Mouse (Mus musculus): ENCODE measurements around the gene Il2ra. TPM values are rescaled to one million over a fixed set of nuclear protein-coding genes. Genes with fewer than 3 reads are reported as not detected.

Il2ra gene
- polyA plus RNA-seq, 1 experiment from 2014 or later, result 0.04 TPM

DNA sequence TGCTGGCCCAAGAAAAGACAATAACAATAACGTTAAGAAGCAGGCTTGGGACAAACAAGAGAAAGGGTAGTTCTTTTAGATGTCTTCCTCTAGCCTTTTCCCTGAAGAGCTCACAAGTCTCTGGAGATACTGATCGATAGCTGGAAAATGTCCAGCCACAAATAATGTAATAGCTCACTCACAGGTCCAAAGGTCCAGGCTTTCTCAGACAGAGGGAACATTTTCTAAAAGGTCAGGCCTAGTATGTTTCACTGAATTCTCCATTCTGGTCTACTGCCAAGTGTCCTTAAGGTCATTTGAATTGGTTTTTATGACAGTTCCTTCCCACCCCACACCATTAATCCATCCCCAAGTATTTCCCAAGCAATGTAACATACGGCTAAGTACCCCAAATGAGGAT is 70.4 kb downstream of the Il2ra start:
- H3K27me3 ChIP-seq, result 0 out of 2 replicates have a peak, but pooled peaks cover 6% of the 10 kb centered on the region
- H3K36me3 ChIP-seq, result no peaks in the 10 kb centered on the region
- 77% methylated on average over 3 of the region's 3 CpGs for WGBS
- H3K27ac ChIP-seq, result no peak overlapping the region
- no peak for ATAC-seq (ENCODE audit: low FRiP score)
- no peaks in the 10 kb centered on the region for H3K9me3 ChIP-seq
- no peak overlapping the region for H3K9ac ChIP-seq
- H3K4me1 ChIP-seq (replicated peaks), result no peaks in the 10 kb centered on the region
- no peak overlapping the region for H3K4me2 ChIP-seq
- H3K4me3 ChIP-seq, result no peak overlapping the region

DNA sequence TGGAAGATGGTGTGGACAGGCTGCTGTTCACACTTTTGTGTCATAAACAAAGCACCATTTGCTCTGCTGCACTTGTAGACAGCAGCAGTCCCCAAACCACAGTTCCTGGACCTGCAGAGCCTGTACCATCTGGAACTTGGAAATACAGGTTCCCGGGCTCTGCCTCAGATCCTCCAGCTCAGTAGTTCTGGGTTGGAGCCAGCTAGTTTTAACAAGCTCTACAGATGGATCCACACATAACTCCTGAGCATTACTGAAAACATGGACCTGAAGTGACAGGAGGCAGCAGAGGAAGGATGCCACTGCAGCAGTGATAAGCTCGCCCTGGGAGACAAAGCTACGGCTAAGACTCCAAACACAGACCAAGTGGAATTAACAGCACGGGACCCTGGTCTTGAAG is 71.9 kb downstream of the Il2ra start:
- H3K27ac ChIP-seq, result no peak overlapping the region
- no peak for ATAC-seq (ENCODE audit: low FRiP score)
- no peak overlapping the region for H3K9ac ChIP-seq
- no peaks in the 10 kb centered on the region for H3K36me3 ChIP-seq
- no peaks in the 10 kb centered on the region for H3K4me1 ChIP-seq (replicated peaks)
- WGBS, result 90% methylated on average over 4 of the region's 4 CpGs
- no peaks in the 10 kb centered on the region for H3K9me3 ChIP-seq
- H3K4me2 ChIP-seq, result no peak overlapping the region
- no peaks in the 10 kb centered on the region for H3K27me3 ChIP-seq
- H3K4me3 ChIP-seq, result no peak overlapping the region

GRCm38 (mm10) chr2:11718573-11718972 is 76.0 kb downstream of the Il2ra start:
- no peak overlapping the region for H3K4me2 ChIP-seq
- H3K4me3 ChIP-seq, result no peak overlapping the region
- H3K9ac ChIP-seq, result no peak overlapping the region
- WGBS, result 91% methylated on average over 2 of the region's 2 CpGs
- no peak for ATAC-seq (ENCODE audit: low FRiP score)
- no peaks in the 10 kb centered on the region for H3K36me3 ChIP-seq
- H3K27me3 ChIP-seq, result no peaks in the 10 kb centered on the region
- H3K27ac ChIP-seq, result no peak overlapping the region
- H3K9me3 ChIP-seq, result no peaks in the 10 kb centered on the region
- no peaks in the 10 kb centered on the region for H3K4me1 ChIP-seq (replicated peaks)

DNA sequence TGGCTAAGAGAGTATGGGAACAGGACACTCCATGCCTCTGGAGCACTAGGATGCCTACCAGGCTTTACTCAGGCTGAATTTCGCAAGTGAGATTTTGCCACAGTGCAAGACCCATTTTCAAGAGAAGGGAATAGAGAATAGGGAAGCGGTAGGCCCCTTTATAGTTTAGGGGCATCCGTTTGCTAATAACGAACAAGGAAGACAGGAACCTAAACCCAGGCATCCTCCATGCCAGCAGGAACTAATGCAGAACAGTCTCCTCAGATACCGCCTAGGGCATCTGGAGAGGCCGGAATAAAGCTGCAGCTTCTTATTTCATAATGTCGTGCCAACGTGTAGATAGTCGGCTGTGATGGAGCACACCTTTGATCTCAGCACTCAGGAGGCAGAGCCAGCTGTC is 80.0 kb downstream of the Il2ra start:
- H3K27me3 ChIP-seq, result no peaks in the 10 kb centered on the region
- H3K36me3 ChIP-seq, result no peaks in the 10 kb centered on the region
- H3K9ac ChIP-seq, result no peak overlapping the region
- ATAC-seq (ENCODE audit: low FRiP score), result no peak
- WGBS, result 93% methylated on average over 9 of the region's 9 CpGs
- no peak overlapping the region for H3K4me3 ChIP-seq
- no peak overlapping the region for H3K4me2 ChIP-seq
- H3K27ac ChIP-seq, result no peak overlapping the region
- H3K9me3 ChIP-seq, result no peaks in the 10 kb centered on the region
- H3K4me1 ChIP-seq (replicated peaks), result no peaks in the 10 kb centered on the region

DNA sequence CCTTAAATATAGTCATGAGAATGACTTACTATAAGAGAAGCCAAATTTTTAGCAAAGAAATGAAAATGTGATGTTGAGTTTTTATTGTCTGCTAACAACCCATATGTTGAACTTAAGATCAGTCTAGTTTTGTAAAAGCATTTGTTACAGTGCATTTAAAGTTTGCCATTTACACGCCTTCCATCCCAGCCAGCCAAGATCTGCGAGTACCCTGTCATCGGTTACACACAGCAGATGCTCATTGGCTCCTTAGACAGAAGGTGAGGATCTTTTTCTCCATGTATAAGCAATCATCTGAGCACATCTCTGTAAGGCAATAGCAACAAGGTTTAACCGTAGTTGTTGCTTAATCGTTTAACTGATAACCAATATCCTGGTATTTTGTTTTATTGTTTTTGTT is 85.0 kb downstream of the Il2ra start:
- 96% methylated on average over 5 of the region's 5 CpGs for WGBS
- Histone ChIP-seq H3K4me1 (replicated peaks) (no peaks in the 10 kb centered on the region), H3K27me3 (no peaks in the 10 kb centered on the region), H3K27ac (no peak overlapping the region), H3K9me3 (no peaks in the 10 kb centered on the region), H3K4me2 (no peak overlapping the region), H3K9ac (no peak overlapping the region), H3K36me3 (no peaks in the 10 kb centered on the region), H3K4me3 (no peak overlapping the region)
- ATAC-seq (ENCODE audit: low FRiP score), result no peak

DNA sequence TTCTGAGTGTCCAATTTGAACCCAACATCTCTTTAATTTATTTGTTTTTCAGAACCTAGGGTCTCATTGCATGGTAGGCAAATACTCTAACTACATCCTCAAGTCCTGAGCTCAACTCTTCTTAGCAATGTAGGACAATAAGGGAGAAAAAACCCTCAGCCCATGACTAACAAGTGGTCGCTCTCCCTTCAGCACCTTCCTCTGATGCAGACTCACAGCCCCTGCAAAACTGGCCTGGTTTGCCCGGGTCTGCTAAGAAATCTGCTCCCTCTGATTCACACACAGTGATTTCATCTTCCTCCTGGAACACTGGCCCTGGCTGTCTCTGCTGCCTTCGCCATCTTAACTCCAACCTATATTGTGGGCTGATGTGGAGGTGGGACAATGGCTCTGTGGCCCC is 86.5 kb downstream of the Il2ra start:
- Histone ChIP-seq H3K9ac (no peak overlapping the region), H3K27ac (no peak overlapping the region), H3K4me2 (no peak overlapping the region), H3K27me3 (no peaks in the 10 kb centered on the region), H3K4me1 (replicated peaks) (no peaks in the 10 kb centered on the region), H3K36me3 (no peaks in the 10 kb centered on the region), H3K4me3 (no peak overlapping the region), H3K9me3 (no peaks in the 10 kb centered on the region)
- ATAC-seq (ENCODE audit: low FRiP score), result no peak
- 68% methylated on average over 3 of the region's 3 CpGs for WGBS

DNA sequence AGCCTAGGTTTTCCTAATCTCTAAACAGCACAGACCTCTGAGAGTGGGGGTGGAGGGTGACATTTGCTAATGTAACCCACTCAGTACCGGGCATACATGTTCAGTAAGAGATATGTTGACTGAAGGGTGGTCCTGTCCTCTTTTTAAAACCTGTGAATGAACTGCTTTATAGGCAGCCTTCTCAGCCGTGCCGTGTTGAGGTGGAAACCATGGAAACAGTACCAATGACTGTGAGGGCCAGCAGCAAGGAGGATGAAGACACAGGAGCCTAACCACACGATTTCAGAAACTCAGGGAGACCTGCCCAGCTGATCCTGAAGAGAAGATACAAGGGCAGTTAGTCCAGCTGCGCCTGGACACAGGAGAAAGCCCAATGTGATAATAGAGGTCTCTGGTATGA is 90.4 kb downstream of the Il2ra start:
- no peak overlapping the region for H3K4me3 ChIP-seq
- 67% methylated on average over 5 of the region's 5 CpGs for WGBS
- no peak overlapping the region for H3K27ac ChIP-seq
- no peak overlapping the region for H3K4me2 ChIP-seq
- H3K9ac ChIP-seq, result no peak overlapping the region
- no peaks in the 10 kb centered on the region for H3K9me3 ChIP-seq
- H3K27me3 ChIP-seq, result no peaks in the 10 kb centered on the region
- peaks cover 11% of the 10 kb centered on the region; the same call in 1 of the 2 replicates for H3K36me3 ChIP-seq
- ATAC-seq (ENCODE audit: low FRiP score), result no peak
- H3K4me1 ChIP-seq (replicated peaks), result no peaks in the 10 kb centered on the region

DNA sequence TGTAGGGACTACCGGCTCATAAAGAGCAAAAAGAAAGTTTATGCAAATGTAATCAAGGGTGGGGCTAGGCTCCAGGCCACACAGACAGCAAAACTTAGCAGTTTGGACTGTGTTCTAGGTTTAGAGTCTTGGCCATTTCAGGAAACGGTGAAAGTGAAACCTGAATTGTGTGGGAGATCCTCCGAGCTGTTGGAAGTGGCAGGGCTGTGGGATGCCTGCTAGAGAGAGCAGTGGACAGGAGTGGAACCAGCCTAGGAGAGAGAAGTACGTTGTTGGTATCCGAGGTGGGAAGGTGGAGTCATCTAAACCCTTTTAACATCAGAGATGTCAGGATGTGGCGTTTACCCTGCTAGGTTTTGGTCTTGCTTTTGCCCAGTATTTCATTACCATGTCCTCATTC is 93.2 kb downstream of the Il2ra start:
- peaks cover 37% of the 10 kb centered on the region for H3K36me3 ChIP-seq
- no peaks in the 10 kb centered on the region for H3K9me3 ChIP-seq
- no peaks in the 10 kb centered on the region for H3K27me3 ChIP-seq
- no peak overlapping the region for H3K4me2 ChIP-seq
- 91% methylated on average over 6 of the region's 6 CpGs for WGBS
- no peak overlapping the region for H3K9ac ChIP-seq
- ATAC-seq (ENCODE audit: low FRiP score), result no peak
- no peak overlapping the region for H3K27ac ChIP-seq
- H3K4me3 ChIP-seq, result no peak overlapping the region
- no peaks in the 10 kb centered on the region for H3K4me1 ChIP-seq (replicated peaks)

DNA sequence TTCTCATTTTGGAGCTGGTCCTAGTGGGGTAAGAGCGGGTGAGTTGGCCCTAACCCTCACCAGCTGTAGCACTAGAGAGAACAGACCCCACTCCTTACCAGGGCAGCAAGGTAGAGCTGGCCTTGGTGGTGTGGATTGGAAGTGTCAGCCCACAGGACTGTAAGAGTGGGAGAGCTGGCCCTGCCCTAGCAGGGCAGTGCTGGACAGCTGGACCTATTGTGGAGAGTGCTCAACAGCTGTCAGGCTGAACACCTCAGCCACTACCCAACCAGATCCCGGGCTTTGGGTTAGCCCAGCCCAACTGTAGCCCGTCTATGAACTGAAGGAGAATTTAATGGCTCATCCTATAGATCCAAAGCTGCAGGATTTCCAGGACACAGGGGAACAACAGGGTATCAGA is 96.2 kb downstream of the Il2ra start:
- peaks cover 66% of the 10 kb centered on the region for H3K36me3 ChIP-seq
- H3K4me1 ChIP-seq (replicated peaks), result no peaks in the 10 kb centered on the region
- no peak overlapping the region for H3K27ac ChIP-seq
- H3K4me3 ChIP-seq, result no peak overlapping the region
- WGBS, result 92% methylated on average over 3 of the region's 3 CpGs
- no peak overlapping the region for H3K4me2 ChIP-seq
- H3K9ac ChIP-seq, result no peak overlapping the region
- H3K9me3 ChIP-seq, result no peaks in the 10 kb centered on the region
- no peaks in the 10 kb centered on the region for H3K27me3 ChIP-seq
- ATAC-seq (ENCODE audit: low FRiP score), result 0 out of 2 replicates have a peak, but pooled peaks have one; percentile 21

- no peaks in the 10 kb centered on the region for H3K4me1 ChIP-seq (replicated peaks)
- H3K9me3 ChIP-seq, result no peaks in the 10 kb centered on the region
- H3K4me2 ChIP-seq, result no peak overlapping the region
- H3K4me3 ChIP-seq, result no peak overlapping the region
- no peaks in the 10 kb centered on the region for H3K27me3 ChIP-seq
- ATAC-seq (ENCODE audit: low FRiP score), result no peak
- H3K9ac ChIP-seq, result no peak overlapping the region
- H3K27ac ChIP-seq, result no peak overlapping the region
- WGBS, result 92% methylated on average over 4 of the region's 4 CpGs
- peaks cover 74% of the 10 kb centered on the region for H3K36me3 ChIP-seq
These were observed 97.0 kb downstream of the Il2ra start for GRCm38 (mm10) chr2:11739516-11740051.

Other genes starting within 250 kb of the Il2ra start
- gene Pfkfb3, start 88.7 kb upstream of the Il2ra start, polyA plus RNA-seq (2015; fragmentation: Nextera tagmentation; extraction: Ambion mirVana), result 27.3 and 27.5 TPM in 2 replicates
- 141 and 142 TPM in 2 replicates for gene Rbm17, start 38.7 kb upstream of the Il2ra start, polyA plus RNA-seq (2015; fragmentation: Nextera tagmentation; extraction: Ambion mirVana)
- not detected in 2 replicates for gene Gm17490, start 16.5 kb upstream of the Il2ra start, polyA plus RNA-seq (2015; fragmentation: Nextera tagmentation; extraction: Ambion mirVana)
- gene Il15ra, start 62.5 kb downstream of the Il2ra start, polyA plus RNA-seq (2015; fragmentation: Nextera tagmentation; extraction: Ambion mirVana), result 0.75 and 0.82 TPM in 2 replicates
- gene Fbh1, start 134.8 kb downstream of the Il2ra start, polyA plus RNA-seq (2015; fragmentation: Nextera tagmentation; extraction: Ambion mirVana), result 135 and 137 TPM in 2 replicates
- 52.0 and 54.4 TPM in 2 replicates for gene Ankrd16, start 135.1 kb downstream of the Il2ra start, polyA plus RNA-seq (2015; fragmentation: Nextera tagmentation; extraction: Ambion mirVana)

All from hindbrain, embryonic 13.5 days (tissue).